In genomic region chr5:114699015-114699414, GRCm38 (mm10) we compare ENCODE assay signal across 10 mouse cellular contexts. TPM values are rescaled to one million over a fixed set of nuclear protein-coding genes. Genes with fewer than 3 reads are reported as not detected.
A peak's percentile ranks its signal among the peaks of the same experiment; 100 is the strongest.
DNase-seq lines count a peak whose midpoint lies in the region; ATAC-seq and TF ChIP-seq lines count a peak whose summit lies in the region.
"Had no signal": no experiment of that assay in that cellular context is flagged by ENCODE, and none has a peak within 500 bp of the region (broad histone marks: within the 10 kb centered on the region; RNA-seq: fewer than 3 reads in every experiment).

No protein-coding gene starts in this region.

- H3K9ac ChIP-seq in lung, embryonic 16.5 days (ENCODE audit: low read length), result no peak overlapping the region

- peak; percentile 44 for DNase-seq in cerebellum, adult 9-10 months
- DNase-seq in cerebellum, postnatal 10 days, result no peak
- DNase-seq in lung, adult 18-20 months, result peak; percentile 63 to 65
- no peak for DNase-seq in lung, adult 2 months
- peak; percentile 52 for DNase-seq in splenic B cell, adult 2 months (ENCODE audit: low read depth, low spot score)
- DNase-seq in urinary bladder, postnatal 25 days (ENCODE audit: low spot score), result no peak
- DNase-seq in neural tube, embryonic 10.5 days (ENCODE audit: extremely low spot score, low spot score), result no peak

- H3K27me3 ChIP-seq in lung, embryonic 16.5 days (ENCODE audit: control insufficient read depth, insufficient read depth, low read depth, low read length), result no peaks in the 10 kb centered on the region
- no peaks in the 10 kb centered on the region for H3K27me3 ChIP-seq in splenic B cell, adult 2 months (ENCODE audit: control insufficient read depth, insufficient read depth, low read length, poor library complexity, severe bottlenecking)

- 25% methylated on average over 7 of the region's 7 CpGs for whole genome bisulfite sequencing in lung, adult 2 months
- WGBS in lung, embryonic 16.5 days, result 42% methylated on average over 7 of the region's 7 CpGs

- TF ChIP-seq CTCF in lung, adult 2 months (IDR thresholded peaks at IDR 0.05; ENCODE audit: insufficient read depth, low read length), result no peak

- no peak overlapping the region for H3K4me3 ChIP-seq in lung, adult 2 months (replicated peaks; ENCODE audit: extremely low read depth, low read depth, low read length)
- no peak overlapping the region for H3K4me3 ChIP-seq in lung, embryonic 16.5 days (ENCODE audit: low read length)
- H3K4me3 ChIP-seq: myocyte had no signal

- H3K27ac ChIP-seq in lung, embryonic 16.5 days (ENCODE audit: low read length), result no peak overlapping the region

- no peaks in the 10 kb centered on the region for H3K36me3 ChIP-seq in lung, embryonic 16.5 days (ENCODE audit: control insufficient read depth, insufficient read depth, low read length)
- H3K36me3 ChIP-seq in splenic B cell, adult 2 months (ENCODE audit: control insufficient read depth, insufficient read depth, low read length, poor library complexity, severe bottlenecking), result no peaks in the 10 kb centered on the region

- 0 out of 2 replicates have a peak, but pooled peaks have one; percentile 43 for ATAC-seq in lung, embryonic 16.5 days (ENCODE audit: low read depth)

- H3K9me3 ChIP-seq in lung, embryonic 16.5 days (ENCODE audit: control insufficient read depth, low read length), result no peaks in the 10 kb centered on the region

- TF ChIP-seq POLR2A in lung, adult 2 months (IDR thresholded peaks at IDR 0.05; ENCODE audit: borderline replicate concordance, extremely low read depth, low read depth, low read length), result no peak

- no peak overlapping the region for H3K4me2 ChIP-seq in lung, embryonic 16.5 days (ENCODE audit: low read depth, low read length)
- H3K4me2 ChIP-seq: heart, embryonic 11.5 days had no signal

- H3K4me1 ChIP-seq in lung, adult 2 months (ENCODE audit: control insufficient read depth, insufficient read depth, low read length), result no peaks in the 10 kb centered on the region
- H3K4me1 ChIP-seq in lung, embryonic 16.5 days (replicated peaks; ENCODE audit: control insufficient read depth, insufficient read depth, low read length), result no peaks in the 10 kb centered on the region

RNA-seq across cellular contexts. Expression of gene Gltp, which starts 8.2 kb away (rescaled TPM):
- 222 and 259 TPM in 2 replicates for polyA plus RNA-seq in lung, adult 2 months (2012; rRNA removed)
- polyA plus RNA-seq in lung, embryonic 16.5 days (2015; fragmentation: Nextera tagmentation; extraction: Ambion mirVana), result 104 and 105 TPM in 2 replicates

RNA-seq across cellular contexts. Expression of gene Tchp, which starts 8.5 kb away (rescaled TPM):
- 12.2 and 17.3 TPM in 2 replicates for polyA plus RNA-seq in lung, adult 2 months (2012; rRNA removed)
- 11.5 and 14.0 TPM in 2 replicates for polyA plus RNA-seq in lung, embryonic 16.5 days (2015; fragmentation: Nextera tagmentation; extraction: Ambion mirVana)

RNA-seq across cellular contexts. Expression of gene Trpv4, which starts 40.8 kb away (rescaled TPM):
- polyA plus RNA-seq in lung, adult 2 months (2012; rRNA removed), result 8.8 and 10.1 TPM in 2 replicates
- polyA plus RNA-seq in lung, embryonic 16.5 days (2015; fragmentation: Nextera tagmentation; extraction: Ambion mirVana), result 2.8 and 2.9 TPM in 2 replicates

Comparison
In these comparisons a context has a peak if more than half of its experiments do, and no peak if none do; other contexts are left out.
1. DNase-seq: peak in cerebellum, adult 9-10 months (single experiment), lung, adult 18-20 months (2 of 2) and splenic B cell, adult 2 months (single experiment); none in cerebellum, postnatal 10 days (0 of 2), lung, adult 2 months (single experiment), urinary bladder, postnatal 25 days (single experiment) and neural tube, embryonic 10.5 days (single experiment).